Mouse (Mus musculus): ENCODE results near the gene Pde4c.

- no peak for TF ChIP-seq MAFK (IDR thresholded peaks at IDR 0.05; ENCODE audit: insufficient read depth, low read depth, low read length)
- no peak for TF ChIP-seq CHD2 (IDR thresholded peaks at IDR 0.05; ENCODE audit: low read depth, low read length)
- TF ChIP-seq ZC3H11A (IDR thresholded peaks at IDR 0.05; ENCODE audit: borderline replicate concordance, low read depth, low read length) = no peak
Observed at GRCm38 (mm10) chr8:70772890-70773289, 49.4 kb downstream of the Pde4c start.

All from ES-E14 (cell line).